Mouse (Mus musculus): Measurements from ENCODE around the gene Slc9a7. TPM values are rescaled to one million over a fixed set of nuclear protein-coding genes. Genes with fewer than 3 reads are reported as not detected.

Slc9a7 gene
- 1.1 and 1.6 TPM in 2 replicates for polyA plus RNA-seq (2015; fragmentation: Nextera tagmentation; extraction: Ambion mirVana)

DNA sequence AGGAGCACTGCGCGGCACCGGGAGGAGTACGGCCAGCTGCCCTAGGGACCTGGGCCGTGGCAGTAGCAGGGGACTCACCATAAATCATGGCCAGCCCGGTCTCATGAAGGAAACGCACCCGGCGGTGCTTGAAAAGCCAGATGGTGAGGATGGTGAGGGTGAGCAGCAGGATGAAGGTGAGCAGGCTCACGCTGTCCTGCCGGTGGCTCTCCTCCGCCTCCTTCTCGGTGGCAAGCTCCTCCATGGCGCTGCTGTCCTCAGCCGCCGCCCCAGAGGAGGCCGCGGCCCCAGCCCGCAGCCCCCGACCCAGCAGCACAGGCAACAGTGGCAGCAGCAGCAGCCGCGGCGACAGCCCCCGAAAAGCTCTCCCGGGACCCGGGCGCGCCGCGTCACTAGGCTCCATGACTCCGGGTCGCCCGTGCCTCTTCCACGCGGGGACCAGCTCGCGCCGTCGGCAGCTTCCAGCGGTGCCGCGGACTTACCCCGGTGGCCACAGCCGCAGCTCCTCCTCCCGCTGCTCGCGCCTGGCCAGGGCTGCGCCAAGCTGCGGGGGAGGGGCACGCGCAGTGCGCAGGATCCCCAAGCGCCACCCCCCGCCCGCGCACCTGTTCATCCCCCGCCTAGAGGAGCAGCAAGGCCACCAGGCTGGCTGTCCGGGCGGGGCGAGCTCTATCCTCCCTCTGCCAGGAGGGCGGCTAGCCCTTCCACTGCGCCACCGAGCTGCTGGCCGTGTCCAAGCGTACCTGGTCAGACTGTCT is at the start of gene Slc9a7:
Gene Slc9a7 (minus strand): TSS at position 526 of the 758 bp plus-strand sequence.
- Histone ChIP-seq H3K27me3 (peaks cover 8% of the 10 kb centered on the region), H3K36me3 (no peaks in the 10 kb centered on the region), H3K27ac (no peak within 1 kb of the TSS), H3K9me3 (no peaks in the 10 kb centered on the region), H3K9ac (no peak within 1 kb of the TSS), H3K4me2 (peak within 1 kb of the TSS; percentile 82), H3K4me1 (no peaks in the 10 kb centered on the region), H3K4me3 (peak within 1 kb of the TSS; percentile 52)
- 13% methylated on average over 48 of the region's 65 CpGs for WGBS
- no peak for ATAC-seq (ENCODE audit: insufficient number of reproducible peaks, low FRiP score, low TSS enrichment, low read depth)

- Histone ChIP-seq H3K27ac (no peak overlapping the region), H3K36me3 (no peaks in the 10 kb centered on the region), H3K9me3 (no peaks in the 10 kb centered on the region), H3K4me2 (no peak overlapping the region), H3K4me3 (no peak overlapping the region), H3K27me3 (no peaks in the 10 kb centered on the region), H3K9ac (no peak overlapping the region), H3K4me1 (no peaks in the 10 kb centered on the region)
- 16% methylated on average over 2 of the region's 2 CpGs for WGBS
- no peak for ATAC-seq (ENCODE audit: insufficient number of reproducible peaks, low FRiP score, low TSS enrichment, low read depth)
Measured at GRCm38 (mm10) chrX:20335722-20336121, 44.1 kb upstream of the Slc9a7 start.

DNA sequence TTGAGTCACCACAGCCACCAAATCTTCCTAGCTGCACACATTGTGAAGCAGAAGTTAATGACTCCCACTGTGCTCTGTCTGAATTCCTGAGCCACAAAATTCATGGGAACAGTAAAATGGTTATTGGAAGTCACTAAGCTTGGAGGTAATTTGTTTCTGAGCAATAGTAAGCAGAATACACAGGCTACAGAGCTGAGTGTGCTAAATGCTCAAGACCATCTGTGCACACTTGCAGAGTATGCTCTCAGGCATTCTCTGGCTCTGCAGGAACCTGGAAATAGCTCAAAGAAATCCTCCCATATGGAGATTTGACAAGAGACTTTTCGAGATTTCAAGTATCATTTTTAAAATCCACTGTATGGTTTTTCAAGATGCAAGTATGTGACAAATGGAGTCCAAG is 41.1 kb upstream of the Slc9a7 start:
- Histone ChIP-seq H3K27me3 (no peaks in the 10 kb centered on the region), H3K36me3 (no peaks in the 10 kb centered on the region), H3K4me2 (no peak overlapping the region), H3K9me3 (no peaks in the 10 kb centered on the region), H3K4me3 (no peak overlapping the region), H3K27ac (no peak overlapping the region), H3K4me1 (no peaks in the 10 kb centered on the region), H3K9ac (no peak overlapping the region)
- WGBS = 40% methylated on average over 1 of the region's 1 CpGs
- ATAC-seq (ENCODE audit: insufficient number of reproducible peaks, low FRiP score, low TSS enrichment, low read depth) = no peak

DNA sequence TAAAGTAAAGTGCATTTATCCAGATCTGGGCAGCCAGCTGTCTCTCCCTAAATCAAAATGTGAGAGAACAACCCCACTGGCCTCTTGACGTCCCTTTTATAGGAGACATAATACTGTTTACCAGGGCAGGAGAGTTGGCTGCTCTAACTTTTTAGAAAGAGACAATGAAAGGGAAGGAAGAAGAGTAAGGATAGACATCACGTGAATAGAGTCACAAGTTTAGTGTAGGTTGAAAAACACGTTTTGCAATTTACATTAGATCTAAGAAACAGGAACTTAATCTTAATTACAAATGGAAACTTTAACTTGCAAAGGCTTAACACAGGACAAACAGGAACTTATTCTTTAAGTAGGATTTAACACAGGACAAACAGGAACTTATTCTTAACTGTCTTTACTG is 15.6 kb upstream of the Slc9a7 start:
- H3K9ac ChIP-seq = no peak overlapping the region
- ATAC-seq (ENCODE audit: insufficient number of reproducible peaks, low FRiP score, low TSS enrichment, low read depth) = no peak
- no peaks in the 10 kb centered on the region for H3K4me1 ChIP-seq
- WGBS = 33% methylated on average over 3 of the region's 3 CpGs
- no peak overlapping the region for H3K27ac ChIP-seq
- no peaks in the 10 kb centered on the region for H3K27me3 ChIP-seq
- no peak overlapping the region for H3K4me3 ChIP-seq
- H3K9me3 ChIP-seq = no peaks in the 10 kb centered on the region
- H3K36me3 ChIP-seq = no peaks in the 10 kb centered on the region
- no peak overlapping the region for H3K4me2 ChIP-seq

DNA sequence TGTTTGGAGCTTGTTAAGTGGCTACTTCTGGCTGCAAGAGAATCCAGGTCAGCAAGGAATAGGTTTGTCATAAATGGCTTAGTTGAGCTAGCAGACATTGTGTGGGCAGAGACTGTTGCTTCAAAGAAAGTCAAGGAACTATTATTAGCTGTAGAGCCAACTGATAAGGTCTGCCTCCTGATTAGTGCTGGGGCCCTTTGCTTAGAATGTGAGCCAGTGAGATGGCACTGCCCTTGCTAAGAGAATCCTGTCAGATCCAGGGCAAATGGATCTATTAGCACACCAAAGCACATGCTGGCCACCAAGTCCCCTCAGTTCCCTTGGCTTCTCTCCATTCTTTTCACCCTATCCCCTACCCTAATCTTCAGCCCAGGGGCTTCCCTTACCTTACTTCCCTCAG is 14.3 kb upstream of the Slc9a7 start:
- Histone ChIP-seq H3K27ac (no peak overlapping the region), H3K9ac (no peak overlapping the region), H3K4me3 (no peak overlapping the region), H3K4me1 (no peaks in the 10 kb centered on the region), H3K4me2 (no peak overlapping the region), H3K36me3 (no peaks in the 10 kb centered on the region), H3K27me3 (no peaks in the 10 kb centered on the region), H3K9me3 (no peaks in the 10 kb centered on the region)
- no peak for ATAC-seq (ENCODE audit: insufficient number of reproducible peaks, low FRiP score, low TSS enrichment, low read depth)

GRCm38 (mm10) chrX:20303280-20303679 is 11.7 kb upstream of the Slc9a7 start:
- H3K4me2 ChIP-seq = no peak overlapping the region
- no peak for ATAC-seq (ENCODE audit: insufficient number of reproducible peaks, low FRiP score, low TSS enrichment, low read depth)

DNA sequence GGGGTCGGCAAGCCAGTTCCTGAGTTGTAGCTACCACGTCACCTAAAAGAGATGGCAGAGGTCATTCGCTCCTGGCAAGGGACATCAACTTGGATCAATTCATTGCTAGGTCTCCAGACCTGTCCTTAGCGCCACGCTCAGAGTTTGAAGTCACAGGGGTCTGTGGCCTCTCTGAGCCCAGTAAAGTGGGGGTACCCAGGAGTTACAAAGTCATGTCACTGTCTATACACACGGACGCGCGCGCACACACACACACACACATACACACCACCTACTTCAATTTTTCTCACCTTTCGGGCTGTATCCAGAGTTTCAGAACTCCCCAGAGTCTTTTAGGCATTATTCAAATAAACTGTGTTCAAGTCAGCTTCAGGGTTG is 422 bp upstream of the Slc9a7 start:
- no peak overlapping the region for H3K9ac ChIP-seq
- H3K36me3 ChIP-seq = no peaks in the 10 kb centered on the region
- ATAC-seq (ENCODE audit: insufficient number of reproducible peaks, low FRiP score, low TSS enrichment, low read depth) = no peak
- H3K4me2 ChIP-seq = peak overlapping the region; percentile 82
- WGBS = 32% methylated on average over 11 of the region's 11 CpGs
- no peaks in the 10 kb centered on the region for H3K9me3 ChIP-seq
- no peak overlapping the region for H3K27ac ChIP-seq
- no peaks in the 10 kb centered on the region for H3K4me1 ChIP-seq
- peaks cover 8% of the 10 kb centered on the region for H3K27me3 ChIP-seq
- H3K4me3 ChIP-seq = peak overlapping the region; percentile 52

More at GRCm38 (mm10) chrX:20303280-20303679, 11.7 kb upstream of the Slc9a7 start:
- no peaks in the 10 kb centered on the region for H3K9me3 ChIP-seq
- H3K4me1 ChIP-seq = no peaks in the 10 kb centered on the region
- H3K27me3 ChIP-seq = no peaks in the 10 kb centered on the region
- H3K4me3 ChIP-seq = no peak overlapping the region
- no peak overlapping the region for H3K27ac ChIP-seq
- no peaks in the 10 kb centered on the region for H3K36me3 ChIP-seq
- no peak overlapping the region for H3K9ac ChIP-seq

- Histone ChIP-seq H3K4me1 (no peaks in the 10 kb centered on the region), H3K27ac (no peak overlapping the region), H3K9me3 (no peaks in the 10 kb centered on the region), H3K36me3 (no peaks in the 10 kb centered on the region), H3K4me3 (peak overlapping the region; percentile 52), H3K9ac (no peak overlapping the region), H3K4me2 (peak overlapping the region; percentile 82), H3K27me3 (peaks cover 8% of the 10 kb centered on the region)
- no peak for ATAC-seq (ENCODE audit: insufficient number of reproducible peaks, low FRiP score, low TSS enrichment, low read depth)
- WGBS = 18% methylated on average over 5 of the region's 5 CpGs
Measured at GRCm38 (mm10) chrX:20290715-20291114, 892 bp downstream of the Slc9a7 start.

- no peak for ATAC-seq (ENCODE audit: insufficient number of reproducible peaks, low FRiP score, low TSS enrichment, low read depth)
- H3K36me3 ChIP-seq = no peaks in the 10 kb centered on the region
- H3K27ac ChIP-seq = no peak overlapping the region
- no peak overlapping the region for H3K4me3 ChIP-seq
- H3K9me3 ChIP-seq = no peaks in the 10 kb centered on the region
- 89% methylated on average over 3 of the region's 3 CpGs for WGBS
- H3K9ac ChIP-seq = no peak overlapping the region
- H3K4me1 ChIP-seq = no peaks in the 10 kb centered on the region
- H3K4me2 ChIP-seq = no peak overlapping the region
- H3K27me3 ChIP-seq = peaks cover 8% of the 10 kb centered on the region
Measured at GRCm38 (mm10) chrX:20288674-20289073, 2.9 kb downstream of the Slc9a7 start.

GRCm38 (mm10) chrX:20286254-20286653 is 5.4 kb downstream of the Slc9a7 start:
- ATAC-seq (ENCODE audit: insufficient number of reproducible peaks, low FRiP score, low TSS enrichment, low read depth) = no peak
- Histone ChIP-seq H3K36me3 (no peaks in the 10 kb centered on the region), H3K4me3 (no peak overlapping the region), H3K27me3 (no peaks in the 10 kb centered on the region), H3K27ac (no peak overlapping the region), H3K9ac (no peak overlapping the region), H3K9me3 (no peaks in the 10 kb centered on the region), H3K4me1 (no peaks in the 10 kb centered on the region), H3K4me2 (no peak overlapping the region)
- WGBS = 67% methylated on average over 2 of the region's 2 CpGs

GRCm38 (mm10) chrX:20279424-20279823 is 12.2 kb downstream of the Slc9a7 start:
- Histone ChIP-seq H3K4me2 (no peak overlapping the region), H3K4me3 (no peak overlapping the region)
- 78% methylated on average over 6 of the region's 6 CpGs for WGBS

DNA sequence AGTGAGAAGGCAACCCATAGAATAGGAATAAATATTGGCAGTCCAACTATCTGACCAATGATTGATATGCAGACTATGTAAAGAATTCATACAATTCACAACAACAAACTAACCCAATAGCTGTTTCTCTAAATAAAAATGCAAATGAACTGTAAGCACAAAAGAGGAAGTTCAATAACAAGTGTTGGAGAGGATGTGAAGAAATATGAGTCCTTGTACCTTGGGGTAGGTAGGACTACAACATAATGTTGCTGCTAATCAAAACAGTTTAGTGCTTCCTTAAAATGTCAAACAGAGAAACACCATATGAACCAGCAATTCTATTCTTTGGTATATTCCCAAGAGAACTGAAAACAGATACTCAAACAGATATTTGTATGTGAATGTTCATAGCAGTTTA is 17.8 kb downstream of the Slc9a7 start:
- Histone ChIP-seq H3K36me3 (no peaks in the 10 kb centered on the region), H3K27me3 (no peaks in the 10 kb centered on the region), H3K4me2 (no peak overlapping the region), H3K4me1 (no peaks in the 10 kb centered on the region), H3K4me3 (no peak overlapping the region), H3K27ac (no peak overlapping the region), H3K9me3 (no peaks in the 10 kb centered on the region), H3K9ac (no peak overlapping the region)
- ATAC-seq (ENCODE audit: insufficient number of reproducible peaks, low FRiP score, low TSS enrichment, low read depth) = no peak

More at GRCm38 (mm10) chrX:20279424-20279823, 12.2 kb downstream of the Slc9a7 start:
- Histone ChIP-seq H3K27me3 (no peaks in the 10 kb centered on the region), H3K9me3 (no peaks in the 10 kb centered on the region), H3K9ac (no peak overlapping the region), H3K4me1 (no peaks in the 10 kb centered on the region), H3K27ac (no peak overlapping the region), H3K36me3 (no peaks in the 10 kb centered on the region)
- no peak for ATAC-seq (ENCODE audit: insufficient number of reproducible peaks, low FRiP score, low TSS enrichment, low read depth)

GRCm38 (mm10) chrX:20271980-20272379 is 19.6 kb downstream of the Slc9a7 start:
- no peak for ATAC-seq (ENCODE audit: insufficient number of reproducible peaks, low FRiP score, low TSS enrichment, low read depth)
- Histone ChIP-seq H3K27me3 (no peaks in the 10 kb centered on the region), H3K27ac (no peak overlapping the region), H3K9ac (no peak overlapping the region), H3K4me3 (no peak overlapping the region), H3K36me3 (no peaks in the 10 kb centered on the region), H3K4me1 (no peaks in the 10 kb centered on the region), H3K4me2 (no peak overlapping the region), H3K9me3 (no peaks in the 10 kb centered on the region)
- WGBS = 35% methylated on average over 1 of the region's 1 CpGs

Data from limb, embryonic 15.5 days (tissue).